Mouse (Mus musculus): ENCODE data around the gene Jup.

DNA sequence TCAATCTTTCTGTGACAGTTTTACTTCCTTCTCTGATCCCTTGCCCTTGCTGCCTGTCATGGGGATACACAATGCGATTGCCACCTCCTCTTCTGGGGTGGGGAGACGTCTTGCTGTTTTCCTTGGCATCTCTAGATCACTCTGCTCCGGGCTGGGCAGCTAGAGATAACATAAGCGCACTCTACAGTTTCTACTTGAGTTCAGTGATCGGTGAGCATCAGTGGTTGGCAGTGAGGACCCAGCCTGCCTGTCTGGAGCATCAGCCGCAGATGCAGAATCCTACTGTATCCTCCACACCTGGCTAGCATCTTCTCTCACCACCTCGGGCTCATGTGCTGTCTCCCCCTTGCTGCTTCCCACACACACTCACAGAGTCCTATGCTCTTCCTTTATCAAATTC is 28.4 kb downstream of the Jup start:
- TF ChIP-seq GATA1 (IDR thresholded peaks at IDR 0.05; ENCODE audit: low read length) (no peak), TAL1 (IDR thresholded peaks at IDR 0.05; ENCODE audit: low read length) (no peak)

Data from erythroblast, embryonic 14.5 days (primary cell).